Mouse (Mus musculus) small intestine, adult 2 months (tissue): ENCODE measurements around the gene Jph3.

Source experiments
- CTCF ChIP-seq: fragments of 200-500 bp; IDR thresholded peaks from 2 replicates; pipeline ENCODE4 v1.5.1; 2012; ENCODE audit warnings: low read depth, mild to moderate bottlenecking, control low read depth, inconsistent platforms, low read length, moderate library complexity, mixed read lengths; ENCODE audit not compliant: insufficient replicate concordance, insufficient read length; ENCODE audit errors: extremely low read depth
- POLR2A ChIP-seq: fragments of 200-500 bp; IDR thresholded peaks from 2 replicates; pipeline ENCODE4 v1.6.1; 2012; ENCODE audit warnings: low read depth, mild to moderate bottlenecking, control low read depth, inconsistent platforms, low read length, moderate library complexity

DNA sequence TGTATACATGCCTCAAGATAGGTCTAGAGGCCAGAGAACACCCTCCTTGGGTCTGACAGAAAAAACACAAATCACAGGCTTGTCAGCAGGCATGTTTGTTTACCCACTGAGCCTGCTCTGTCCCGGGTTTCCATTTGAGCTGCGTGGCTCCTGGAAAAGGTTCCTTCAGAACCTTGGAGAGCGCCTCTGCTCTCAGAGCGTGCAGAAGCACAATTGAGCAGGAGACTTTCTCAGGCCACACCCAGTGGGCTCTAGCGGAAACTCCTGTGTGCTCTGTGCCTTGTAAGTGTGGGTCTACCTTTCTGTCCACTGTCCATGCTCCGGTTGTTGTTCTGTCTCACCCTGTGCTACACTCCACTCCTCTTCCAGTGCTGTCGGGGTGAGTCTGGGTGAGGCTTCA is 6.8 kb downstream of the Jph3 start:
- TF ChIP-seq CTCF (no peak), POLR2A (no peak)
